Mouse (Mus musculus) G1E (cell line): ENCODE results near the gene Hoxb9. TPM values are rescaled to one million over a fixed set of nuclear protein-coding genes. Genes with fewer than 3 reads are reported as not detected.

ENCODE experiments used
- ATAC-seq: 2 replicates; pipeline ENCODE4 v1.8.0; 2016; ENCODE audit warnings: mild to moderate bottlenecking; ENCODE audit not compliant: insufficient number of reproducible peaks, poor library complexity, low FRiP score, severe bottlenecking; ENCODE audit errors: extremely low read depth
- DNase-seq: peaks from one replicate; pipeline ENCODE4 v3.0.0; 2012; ENCODE audit warnings: low spot score
- H3K27me3 ChIP-seq: 2 replicates; pipeline ENCODE4 v1.6.1; 2012; ENCODE audit warnings: mild to moderate bottlenecking, low read length, inconsistent platforms; ENCODE audit not compliant: insufficient read depth
- H3K36me3 ChIP-seq: replicated peaks from 2 replicates; pipeline ENCODE3; 2012; ENCODE audit warnings: mild to moderate bottlenecking, inconsistent platforms
- H3K4me1 ChIP-seq: 2 replicates; pipeline ENCODE4 v1.6.1; 2012; ENCODE audit warnings: low read depth, low read length, inconsistent platforms, mixed read lengths; ENCODE audit not compliant: insufficient read depth
- H3K4me3 ChIP-seq: 2 replicates; pipeline ENCODE4 v1.5.1; 2012; ENCODE audit warnings: low read depth, mild to moderate bottlenecking, inconsistent platforms, low read length, moderate library complexity, mixed read lengths
- H3K9me3 ChIP-seq: replicated peaks from 2 replicates; pipeline ENCODE4 v1.6.1; 2012; ENCODE audit warnings: inconsistent platforms
- CTCF ChIP-seq: IDR thresholded peaks from 2 replicates; pipeline ENCODE4 v1.5.1; 2012; ENCODE audit warnings: low read depth, low read length, inconsistent platforms, mixed read lengths
- GATA1 ChIP-seq: IDR thresholded peaks from 2 replicates; pipeline ENCODE4 v1.6.1; 2012; ENCODE audit warnings: borderline replicate concordance, low read length, inconsistent platforms, mixed read lengths
- GATA2 ChIP-seq: IDR thresholded peaks from 2 replicates; pipeline ENCODE4 v1.6.1; 2012; ENCODE audit warnings: low read depth, low read length, inconsistent platforms, borderline replicate concordance
- POLR2AphosphoS5 ChIP-seq: IDR thresholded peaks from 2 replicates; pipeline ENCODE4 v1.6.1; 2012; ENCODE audit warnings: low read depth, low read length, inconsistent platforms; ENCODE audit not compliant: insufficient replicate concordance
- TAL1 ChIP-seq: conservative IDR thresholded peaks from 2 replicates; pipeline ENCODE4 v1.6.1; 2012; ENCODE audit warnings: low read depth, low read length, inconsistent platforms, mixed read lengths
- polyA plus RNA-seq: library from polyadenylated mRNA; stranded (reverse); fragments of >175 nt; gene quantifications from 2 replicates; pipeline ENCODE4 v1.2.3, GENCODE M21; 2012
- total RNA-seq, 2 experiments: library from RNA; stranded (forward) in 1 of 2; stranded (reverse) in 1 of 2; fragments of 200-1000 nt in 1 of 2; fragments of >200 nt in 1 of 2; fragmentation: Nextera tagmentation in 1 of 2; gene quantifications; 2 replicates each; pipeline ENCODE4 v1.2.3; 2014 to 2017

Hoxb9 gene
- total and polyA plus RNA-seq, 3 experiments, result not detected

- Histone ChIP-seq H3K4me1 (no peaks in the 10 kb centered on the region), H3K9me3 (no peaks in the 10 kb centered on the region), H3K36me3 (no peaks in the 10 kb centered on the region), H3K4me3 (no peak overlapping the region), H3K27me3 (peaks cover 84% of the 10 kb centered on the region)
- ATAC-seq (no peak), DNase-seq (no peak)
- TF ChIP-seq TAL1 (no peak), CTCF (no peak)
Measured at GRCm38 (mm10) chr11:96288455-96289221, 17.4 kb downstream of the Hoxb9 start.

GRCm38 (mm10) chr11:96289293-96289692 is 18.0 kb downstream of the Hoxb9 start:
- DNase-seq, result no peak
- peaks cover 86% of the 10 kb centered on the region for H3K27me3 ChIP-seq
- H3K36me3 ChIP-seq, result no peaks in the 10 kb centered on the region
- TF ChIP-seq GATA2 (no peak), TAL1 (no peak), GATA1 (no peak), POLR2AphosphoS5 (no peak)
- H3K4me3 ChIP-seq, result no peak overlapping the region
- no peaks in the 10 kb centered on the region for H3K9me3 ChIP-seq
- ATAC-seq, result no peak
- H3K4me1 ChIP-seq, result no peaks in the 10 kb centered on the region

GRCm38 (mm10) chr11:96289837-96290236 is 18.6 kb downstream of the Hoxb9 start:
- no peak for ATAC-seq
- no peak for DNase-seq
- Histone ChIP-seq H3K27me3 (peaks cover 86% of the 10 kb centered on the region), H3K4me3 (no peak overlapping the region), H3K4me1 (peaks cover 5% of the 10 kb centered on the region; the same call in 1 of the 2 replicates), H3K9me3 (no peaks in the 10 kb centered on the region), H3K36me3 (no peaks in the 10 kb centered on the region)
- TF ChIP-seq CTCF, result no peak
- TF ChIP-seq TAL1, result no peak
- TF ChIP-seq GATA2, result no peak
- no peak for TF ChIP-seq GATA1
- no peak for TF ChIP-seq POLR2AphosphoS5

GRCm38 (mm10) chr11:96290705-96291355 is 19.6 kb downstream of the Hoxb9 start:
- peaks cover 86% of the 10 kb centered on the region for H3K27me3 ChIP-seq
- H3K4me1 ChIP-seq, result peaks cover 7% of the 10 kb centered on the region; the same call in 1 of the 2 replicates
- H3K4me3 ChIP-seq, result no peak overlapping the region
- no peaks in the 10 kb centered on the region for H3K9me3 ChIP-seq
- ATAC-seq (no peak), DNase-seq (no peak)
- no peaks in the 10 kb centered on the region for H3K36me3 ChIP-seq
- TF ChIP-seq GATA1 (no peak), TAL1 (no peak), GATA2 (no peak), POLR2AphosphoS5 (no peak)

- no peak for ATAC-seq
Measured at GRCm38 (mm10) chr11:96291681-96292564, 20.7 kb downstream of the Hoxb9 start, which contains the start of gene Hoxb6. Hoxb6 (plus strand) TSS chr11:96292476.

GRCm38 (mm10) chr11:96292565-96293301 is 21.5 kb downstream of the Hoxb9 start:
- ATAC-seq, result no peak
- H3K36me3 ChIP-seq, result no peaks in the 10 kb centered on the region
- H3K4me3 ChIP-seq, result no peak overlapping the region
- peaks cover 77% of the 10 kb centered on the region for H3K27me3 ChIP-seq
- DNase-seq, result no peak
- peaks cover 7% of the 10 kb centered on the region; the same call in 1 of the 2 replicates for H3K4me1 ChIP-seq
- TF ChIP-seq TAL1, result no peak
- no peak for TF ChIP-seq GATA2
- no peak for TF ChIP-seq GATA1
- no peak for TF ChIP-seq CTCF
- TF ChIP-seq POLR2AphosphoS5, result no peak
- no peaks in the 10 kb centered on the region for H3K9me3 ChIP-seq

More at GRCm38 (mm10) chr11:96291681-96292564, 20.7 kb downstream of the Hoxb9 start, which contains the start of gene Hoxb6:
- Histone ChIP-seq H3K4me1 (peaks cover 7% of the 10 kb centered on the region; the same call in 1 of the 2 replicates), H3K9me3 (no peaks in the 10 kb centered on the region), H3K27me3 (peaks cover 84% of the 10 kb centered on the region), H3K4me3 (no peak within 1 kb of the TSS), H3K36me3 (no peaks in the 10 kb centered on the region)
- TF ChIP-seq GATA2, result no peak
- no peak for TF ChIP-seq GATA1
- no peak for TF ChIP-seq TAL1
- TF ChIP-seq POLR2AphosphoS5, result no peak
- no peak for TF ChIP-seq CTCF
- no peak for DNase-seq
